Mouse (Mus musculus): ENCODE measurements around the gene Slc25a18. TPM values are rescaled to one million over a fixed set of nuclear protein-coding genes. Genes with fewer than 3 reads are reported as not detected.

Slc25a18 gene
- polyA plus RNA-seq, 1 experiment from 2014 or later = 0.56 TPM

DNA sequence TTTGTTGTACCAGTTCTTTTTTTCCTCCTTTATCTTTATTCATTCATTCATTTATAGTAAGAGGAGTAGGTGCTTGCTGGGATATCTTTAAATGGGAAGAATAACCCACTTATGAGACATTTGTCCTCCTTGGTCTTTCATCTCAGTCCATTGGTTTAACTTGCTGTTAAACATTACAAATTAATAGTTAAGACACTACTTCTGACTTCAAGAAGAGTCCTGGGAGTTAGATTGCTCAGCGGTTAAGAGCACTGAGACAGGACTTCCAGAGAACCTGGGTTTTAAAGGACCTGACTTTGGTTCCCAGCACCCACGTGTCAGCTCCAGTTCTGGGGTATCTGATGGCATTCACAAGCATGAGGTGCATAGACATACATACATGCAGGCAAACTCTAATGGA is 27.0 kb upstream of the Slc25a18 start:
- DNase-seq (ENCODE audit: low spot score) (no peak), ATAC-seq (no peak)
- H3K27ac ChIP-seq (ENCODE audit: low read length) = no peak overlapping the region
- H3K27me3 ChIP-seq (replicated peaks; ENCODE audit: insufficient read depth, low read length) = no peaks in the 10 kb centered on the region
- H3K36me3 ChIP-seq (ENCODE audit: insufficient read depth, low read length) = no peaks in the 10 kb centered on the region
- 78% methylated on average over 2 of the region's 2 CpGs for WGBS
- H3K4me3 ChIP-seq (ENCODE audit: low read depth, low read length) = no peak overlapping the region
- no peak overlapping the region for H3K4me2 ChIP-seq (replicated peaks; ENCODE audit: low read depth, low read length)
- TF ChIP-seq EP300 (IDR thresholded peaks at IDR 0.05) (no peak), CTCF (IDR thresholded peaks at IDR 0.05) (no peak)
- no peaks in the 10 kb centered on the region for H3K4me1 ChIP-seq (ENCODE audit: insufficient read depth, low read depth, low read length)
- H3K9me3 ChIP-seq (ENCODE audit: low read length) = no peaks in the 10 kb centered on the region
- H3K9ac ChIP-seq (replicated peaks; ENCODE audit: low read depth) = no peak overlapping the region

DNA sequence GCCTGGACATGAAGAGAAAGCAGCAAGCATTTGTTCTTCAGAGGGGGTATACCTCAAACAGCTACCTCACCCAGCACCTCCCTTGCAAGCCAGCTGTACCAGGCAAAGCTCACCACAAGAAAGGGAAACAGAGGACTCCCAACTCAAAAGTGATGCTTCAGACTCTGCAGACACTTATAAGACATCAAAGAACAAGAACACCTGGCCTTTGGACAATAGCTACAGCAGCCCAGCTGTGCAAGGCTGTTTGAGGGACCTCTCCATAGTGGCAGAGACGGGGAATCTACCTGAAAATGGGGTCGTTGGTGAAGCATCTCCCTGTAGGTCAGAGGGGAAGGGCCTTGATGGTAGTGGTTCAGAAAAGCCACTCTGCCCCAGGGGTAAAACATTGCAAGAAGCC is 12.2 kb upstream of the Slc25a18 start:
- no peaks in the 10 kb centered on the region for H3K27me3 ChIP-seq (replicated peaks; ENCODE audit: insufficient read depth, low read length)
- DNase-seq (ENCODE audit: low spot score) (no peak), ATAC-seq (no peak)
- H3K9ac ChIP-seq (replicated peaks; ENCODE audit: low read depth) = no peak overlapping the region
- H3K36me3 ChIP-seq (ENCODE audit: insufficient read depth, low read length) = peaks cover 19% of the 10 kb centered on the region
- TF ChIP-seq CTCF (IDR thresholded peaks at IDR 0.05) (no peak), EP300 (IDR thresholded peaks at IDR 0.05) (no peak)
- no peaks in the 10 kb centered on the region for H3K4me1 ChIP-seq (ENCODE audit: insufficient read depth, low read depth, low read length)
- no peak overlapping the region for H3K4me3 ChIP-seq (ENCODE audit: low read depth, low read length)
- H3K27ac ChIP-seq (ENCODE audit: low read length) = no peak overlapping the region
- no peak overlapping the region for H3K4me2 ChIP-seq (replicated peaks; ENCODE audit: low read depth, low read length)
- no peaks in the 10 kb centered on the region for H3K9me3 ChIP-seq (ENCODE audit: low read length)
- WGBS = 82% methylated on average over 2 of the region's 2 CpGs

DNA sequence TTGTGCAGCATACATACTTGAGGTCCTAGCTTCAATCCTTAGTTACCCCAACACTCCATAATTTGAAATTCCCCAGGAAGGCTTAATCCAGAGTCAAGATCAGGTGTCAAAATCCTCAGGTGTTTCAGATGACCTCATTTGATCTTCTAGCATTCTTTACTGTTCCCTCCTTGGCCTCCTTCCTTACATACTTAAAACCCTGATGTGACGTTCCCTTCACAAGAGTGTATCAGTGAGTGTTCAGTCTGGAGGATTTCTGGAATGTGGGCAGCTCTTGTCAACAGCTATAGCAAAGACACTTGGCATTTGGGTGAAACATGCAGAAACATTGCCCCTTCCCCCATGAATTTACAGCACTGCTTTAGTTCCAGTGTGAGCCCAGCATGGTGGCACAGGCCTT is 3.4 kb upstream of the Slc25a18 start:
- no peak overlapping the region for H3K4me2 ChIP-seq (replicated peaks; ENCODE audit: low read depth, low read length)
- H3K9me3 ChIP-seq (ENCODE audit: low read length) = no peaks in the 10 kb centered on the region
- no peaks in the 10 kb centered on the region for H3K27me3 ChIP-seq (replicated peaks; ENCODE audit: insufficient read depth, low read length)
- DNase-seq (ENCODE audit: low spot score) (peak; percentile 79), ATAC-seq (peak; percentile 90)
- 57% methylated on average over 1 of the region's 1 CpGs for WGBS
- H3K9ac ChIP-seq (replicated peaks; ENCODE audit: low read depth) = no peak overlapping the region
- no peaks in the 10 kb centered on the region for H3K36me3 ChIP-seq (ENCODE audit: insufficient read depth, low read length)
- H3K27ac ChIP-seq (ENCODE audit: low read length) = 0 out of 2 replicates have a peak overlapping the region, but pooled peaks have one; percentile 14
- H3K4me1 ChIP-seq (ENCODE audit: insufficient read depth, low read depth, low read length) = no peaks in the 10 kb centered on the region
- H3K4me3 ChIP-seq (ENCODE audit: low read depth, low read length) = no peak overlapping the region
- peak; percentile 95 for TF ChIP-seq EP300 (IDR thresholded peaks at IDR 0.05)
- no peak for TF ChIP-seq CTCF (IDR thresholded peaks at IDR 0.05)

DNA sequence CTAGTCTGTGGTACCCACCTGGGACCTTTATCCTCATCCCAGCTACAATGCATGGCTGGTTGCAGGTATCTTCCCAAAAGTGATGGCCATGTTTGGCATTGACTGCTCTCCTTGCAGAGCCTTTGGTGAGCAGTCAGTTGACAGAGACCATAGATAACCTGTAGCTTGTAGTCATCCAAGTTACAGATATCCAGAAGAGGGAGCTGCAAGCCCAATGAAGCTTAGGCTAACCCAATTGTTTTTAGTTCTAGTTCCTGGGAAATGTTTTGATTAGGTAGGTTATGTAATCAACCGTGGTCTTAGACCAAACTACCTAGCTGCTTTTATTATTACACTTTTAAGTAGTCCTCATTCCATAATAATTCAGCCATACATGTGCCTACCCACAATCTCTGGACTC is 2.0 kb upstream of the Slc25a18 start:
- Histone ChIP-seq H3K36me3 (ENCODE audit: insufficient read depth, low read length) (no peaks in the 10 kb centered on the region), H3K9me3 (ENCODE audit: low read length) (no peaks in the 10 kb centered on the region), H3K27me3 (replicated peaks; ENCODE audit: insufficient read depth, low read length) (no peaks in the 10 kb centered on the region), H3K4me3 (ENCODE audit: low read depth, low read length) (no peak overlapping the region), H3K4me1 (ENCODE audit: insufficient read depth, low read depth, low read length) (no peaks in the 10 kb centered on the region), H3K27ac (ENCODE audit: low read length) (no peak overlapping the region), H3K4me2 (replicated peaks; ENCODE audit: low read depth, low read length) (no peak overlapping the region), H3K9ac (replicated peaks; ENCODE audit: low read depth) (no peak overlapping the region)
- no peak for DNase-seq (ENCODE audit: low spot score)
- no peak for ATAC-seq
- no peak for TF ChIP-seq EP300 (IDR thresholded peaks at IDR 0.05)
- peak; percentile 34 for TF ChIP-seq CTCF (IDR thresholded peaks at IDR 0.05)
- WGBS = 60% methylated on average over 1 of the region's 1 CpGs

DNA sequence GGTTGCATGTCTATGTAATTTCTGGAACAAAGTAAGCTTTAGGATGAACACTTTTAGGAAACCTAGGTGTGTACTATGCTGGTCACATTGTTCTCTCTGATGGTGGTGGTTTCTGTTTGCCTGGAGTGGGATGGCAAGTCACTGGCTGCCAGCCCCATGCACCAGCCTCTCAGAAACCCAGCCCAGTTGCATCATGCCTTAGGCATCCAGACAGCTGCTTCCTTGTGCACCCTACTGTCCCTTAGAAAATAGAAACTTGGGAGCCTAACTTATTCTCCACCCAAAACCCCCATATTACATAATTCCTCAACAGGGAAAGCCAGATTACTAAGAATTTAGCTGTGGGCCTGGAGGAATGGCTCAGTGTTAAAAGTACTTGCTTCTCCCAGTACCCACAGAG is 1.4 kb upstream of the Slc25a18 start:
- H3K9me3 ChIP-seq (ENCODE audit: low read length) = no peaks in the 10 kb centered on the region
- no peaks in the 10 kb centered on the region for H3K36me3 ChIP-seq (ENCODE audit: insufficient read depth, low read length)
- H3K4me3 ChIP-seq (ENCODE audit: low read depth, low read length) = no peak overlapping the region
- DNase-seq (ENCODE audit: low spot score) (peak; percentile 39), ATAC-seq (peak; percentile 47)
- TF ChIP-seq EP300 (IDR thresholded peaks at IDR 0.05) (0 out of 2 replicates have a peak, but pooled peaks have one; percentile 22), CTCF (IDR thresholded peaks at IDR 0.05) (no peak)
- H3K9ac ChIP-seq (replicated peaks; ENCODE audit: low read depth) = no peak overlapping the region
- no peak overlapping the region for H3K4me2 ChIP-seq (replicated peaks; ENCODE audit: low read depth, low read length)
- H3K4me1 ChIP-seq (ENCODE audit: insufficient read depth, low read depth, low read length) = no peaks in the 10 kb centered on the region
- 0 out of 2 replicates have a peak overlapping the region, but pooled peaks have one; percentile 1 for H3K27ac ChIP-seq (ENCODE audit: low read length)
- no peaks in the 10 kb centered on the region for H3K27me3 ChIP-seq (replicated peaks; ENCODE audit: insufficient read depth, low read length)

DNA sequence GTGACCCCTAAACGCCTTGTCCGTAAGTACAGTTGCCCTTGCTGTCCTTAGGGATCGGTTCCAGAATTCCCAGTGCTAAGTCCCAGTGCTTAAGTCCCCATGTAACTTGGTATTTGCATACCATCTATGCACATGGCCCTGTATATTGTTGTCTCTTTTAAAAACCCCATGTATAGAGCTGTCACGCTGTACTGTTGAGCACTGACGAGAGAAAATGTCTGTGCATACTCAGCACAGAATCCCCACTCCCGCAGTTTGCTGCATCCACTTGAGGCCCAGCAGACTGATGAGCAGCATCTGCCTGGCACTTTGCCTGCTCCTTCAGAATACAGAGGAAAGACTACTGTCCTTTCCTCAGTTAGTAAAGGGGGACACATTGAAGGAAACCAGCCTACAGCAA is 385 bp downstream of the Slc25a18 start:
- Histone ChIP-seq H3K4me1 (ENCODE audit: insufficient read depth, low read depth, low read length) (no peaks in the 10 kb centered on the region), H3K4me2 (replicated peaks; ENCODE audit: low read depth, low read length) (no peak overlapping the region), H3K27ac (ENCODE audit: low read length) (no peak overlapping the region), H3K36me3 (ENCODE audit: insufficient read depth, low read length) (no peaks in the 10 kb centered on the region), H3K9me3 (ENCODE audit: low read length) (no peaks in the 10 kb centered on the region), H3K9ac (replicated peaks; ENCODE audit: low read depth) (no peak overlapping the region), H3K4me3 (ENCODE audit: low read depth, low read length) (no peak overlapping the region), H3K27me3 (replicated peaks; ENCODE audit: insufficient read depth, low read length) (no peaks in the 10 kb centered on the region)
- ATAC-seq (no peak), DNase-seq (ENCODE audit: low spot score) (no peak)
- TF ChIP-seq CTCF (IDR thresholded peaks at IDR 0.05) = no peak
- WGBS = 81% methylated on average over 6 of the region's 6 CpGs

DNA sequence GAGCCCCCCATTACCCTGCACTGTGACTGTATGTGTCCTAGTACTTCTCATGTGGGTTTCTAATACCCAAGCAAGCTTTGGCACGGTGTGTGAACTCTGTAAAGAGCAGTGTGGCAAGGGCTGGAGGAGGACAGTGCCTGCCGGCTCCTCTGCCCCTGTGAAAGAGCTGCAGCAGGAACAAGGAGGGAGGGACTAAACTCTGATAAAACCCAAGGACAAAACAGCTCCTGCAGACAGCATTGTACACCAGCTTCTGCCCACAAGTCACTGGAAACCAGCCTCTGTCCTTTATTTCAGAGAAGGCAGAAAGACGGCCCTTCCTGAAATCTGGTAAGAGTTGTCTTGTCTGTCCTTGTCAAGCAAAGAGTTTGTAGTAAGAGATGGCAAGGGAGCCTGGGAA is 2.9 kb downstream of the Slc25a18 start:
- no peak overlapping the region for H3K4me3 ChIP-seq (ENCODE audit: low read depth, low read length)
- no peaks in the 10 kb centered on the region for H3K36me3 ChIP-seq (ENCODE audit: insufficient read depth, low read length)
- no peak overlapping the region for H3K9ac ChIP-seq (replicated peaks; ENCODE audit: low read depth)
- H3K4me1 ChIP-seq (ENCODE audit: insufficient read depth, low read depth, low read length) = no peaks in the 10 kb centered on the region
- H3K27me3 ChIP-seq (replicated peaks; ENCODE audit: insufficient read depth, low read length) = no peaks in the 10 kb centered on the region
- DNase-seq (ENCODE audit: low spot score) = no peak
- WGBS = 93% methylated on average over 3 of the region's 3 CpGs
- H3K9me3 ChIP-seq (ENCODE audit: low read length) = no peaks in the 10 kb centered on the region
- TF ChIP-seq CTCF (IDR thresholded peaks at IDR 0.05) (no peak), EP300 (IDR thresholded peaks at IDR 0.05) (no peak)
- H3K27ac ChIP-seq (ENCODE audit: low read length) = no peak overlapping the region
- ATAC-seq = no peak
- no peak overlapping the region for H3K4me2 ChIP-seq (replicated peaks; ENCODE audit: low read depth, low read length)
